Mouse (Mus musculus) neural tube, embryonic 13.5 days (tissue): ENCODE results near the gene Selenow. TPM values are rescaled to one million over a fixed set of nuclear protein-coding genes. Genes with fewer than 3 reads are reported as not detected.

Experiments used
- ATAC-seq: fragments of 200-750 bp; cut with Nextera tagmentation; 2 replicates; pipeline ENCODE4 v1.8.0; 2017; ENCODE audit warnings: low read depth, mild to moderate bottlenecking, moderate TSS enrichment, moderate library complexity
- H3K27ac ChIP-seq: fragments of 300-500 bp; sonication (generic); replicated peaks from 2 replicates; pipeline ENCODE4 v1.5.1; 2015; ENCODE audit warnings: moderate library complexity, mild to moderate bottlenecking, inconsistent platforms
- H3K27me3 ChIP-seq: fragments of 300-500 bp; sonication (generic); 2 replicates; pipeline ENCODE4 v1.6.1; 2015; ENCODE audit warnings: mild to moderate bottlenecking, inconsistent platforms
- H3K36me3 ChIP-seq: fragments of 300-500 bp; sonication (generic); 2 replicates; pipeline ENCODE4 v1.6.1; 2015; ENCODE audit warnings: mild to moderate bottlenecking, inconsistent platforms
- H3K4me1 ChIP-seq: fragments of 300-500 bp; sonication (generic); replicated peaks from 2 replicates; pipeline ENCODE4 v1.6.1; 2015; ENCODE audit warnings: inconsistent platforms
- H3K4me2 ChIP-seq: fragments of 300-500 bp; sonication (generic); 2 replicates; pipeline ENCODE4 v1.6.1; 2015; ENCODE audit warnings: inconsistent platforms, mild to moderate bottlenecking, moderate library complexity
- H3K4me3 ChIP-seq: fragments of 300-500 bp; sonication (generic); 2 replicates; pipeline ENCODE4 v1.5.1; 2015; ENCODE audit warnings: mild to moderate bottlenecking, inconsistent platforms
- H3K9ac ChIP-seq: fragments of 300-500 bp; sonication (generic); 2 replicates; pipeline ENCODE4 v1.6.1; 2015; ENCODE audit warnings: moderate library complexity, mild to moderate bottlenecking, inconsistent platforms
- H3K9me3 ChIP-seq: fragments of 300-500 bp; sonication (generic); 2 replicates; pipeline ENCODE4 v1.6.1; 2016; ENCODE audit warnings: inconsistent platforms
- WGBS: fragments of 180-500 bp; shearing (Covaris S2); methylation state at CpG from one replicate; pipeline ENCODE4 v1.1.7; 2015; 5-methylcytosine and 5-hydroxymethylcytosine counted together
- polyA plus RNA-seq: library from polyadenylated mRNA; unstranded; fragments of >200 nt; fragmentation: Nextera tagmentation; extraction: Ambion mirVana; gene quantifications from 2 replicates; pipeline ENCODE4 v1.2.1, GENCODE M21; 2015

The Selenow gene
- polyA plus RNA-seq, 1 experiment from 2014 or later = 1,452 TPM

- Histone ChIP-seq H3K27ac (no peak within 1 kb of the TSS), H3K4me3 (no peak within 1 kb of the TSS), H3K4me2 (no peak within 1 kb of the TSS), H3K27me3 (no peaks in the 10 kb centered on the region), H3K9ac (no peak within 1 kb of the TSS), H3K4me1 (no peaks in the 10 kb centered on the region), H3K36me3 (no peaks in the 10 kb centered on the region), H3K9me3 (no peaks in the 10 kb centered on the region)
- ATAC-seq = no peak
- 88% methylated on average over 2 of the region's 2 CpGs for WGBS
These were observed 39.9 kb downstream of the Selenow start, which contains the start of gene Crxos for GRCm38 (mm10) chr7:15882317-15882716. Crxos (plus strand) TSS chr7:15882617.

GRCm38 (mm10) chr7:15881831-15882230 lies 40.4 kb downstream of the Selenow start:
- Histone ChIP-seq H3K27ac (no peak overlapping the region), H3K27me3 (no peaks in the 10 kb centered on the region), H3K36me3 (no peaks in the 10 kb centered on the region), H3K4me1 (no peaks in the 10 kb centered on the region), H3K4me3 (no peak overlapping the region), H3K4me2 (no peak overlapping the region), H3K9me3 (no peaks in the 10 kb centered on the region), H3K9ac (no peak overlapping the region)
- WGBS = 66% methylated on average over 3 of the region's 3 CpGs
- ATAC-seq = no peak

- Histone ChIP-seq H3K36me3 (no peaks in the 10 kb centered on the region), H3K4me1 (no peaks in the 10 kb centered on the region), H3K27ac (no peak overlapping the region), H3K4me3 (no peak overlapping the region), H3K27me3 (no peaks in the 10 kb centered on the region), H3K9ac (no peak overlapping the region), H3K4me2 (no peak overlapping the region), H3K9me3 (no peaks in the 10 kb centered on the region)
- ATAC-seq = 0 out of 2 replicates have a peak, but pooled peaks have one; percentile 43
- 34% methylated on average over 7 of the region's 7 CpGs for WGBS
These were observed 40.8 kb downstream of the Selenow start for GRCm38 (mm10) chr7:15881388-15881787.

- no peak within 1 kb of the TSS for H3K27ac ChIP-seq
- H3K27me3 ChIP-seq = no peaks in the 10 kb centered on the region
- ATAC-seq = no peak
- WGBS = 44% methylated on average over 4 of the region's 4 CpGs
- H3K4me3 ChIP-seq = no peak within 1 kb of the TSS
- no peaks in the 10 kb centered on the region for H3K4me1 ChIP-seq
- H3K9me3 ChIP-seq = no peaks in the 10 kb centered on the region
- no peak within 1 kb of the TSS for H3K9ac ChIP-seq
- H3K4me2 ChIP-seq = no peak within 1 kb of the TSS
- no peaks in the 10 kb centered on the region for H3K36me3 ChIP-seq
These were observed 42.4 kb downstream of the Selenow start, which contains the start of gene Crx for GRCm38 (mm10) chr7:15879756-15880155. Crx (minus strand) TSS chr7:15879968.

Other genes starting within 250 kb of the Selenow start
- gene Obox5, start 172.3 kb downstream of the Selenow start, polyA plus RNA-seq = not detected in 2 replicates
- not detected in 2 replicates for gene Obox6, start 82.7 kb downstream of the Selenow start, polyA plus RNA-seq
- gene Crx, start 42.4 kb downstream of the Selenow start, polyA plus RNA-seq = not detected in 2 replicates
- not detected in 2 replicates for gene Crxos, start 39.8 kb downstream of the Selenow start, polyA plus RNA-seq
- gene Nop53, start 23.7 kb upstream of the Selenow start, polyA plus RNA-seq = 128 and 148 TPM in 2 replicates
- gene Ehd2, start 45.2 kb upstream of the Selenow start, polyA plus RNA-seq = 9.3 and 12.6 TPM in 2 replicates
- gene Bicra, start 125.5 kb upstream of the Selenow start, polyA plus RNA-seq = 8.4 and 9.2 TPM in 2 replicates
- 0.04 and 0.10 TPM in 2 replicates for gene Zfp541, start 139.4 kb upstream of the Selenow start, polyA plus RNA-seq
- 235 and 247 TPM in 2 replicates for gene Napa, start 176.1 kb upstream of the Selenow start, polyA plus RNA-seq
- 37.9 and 41.4 TPM in 2 replicates for gene Kptn, start 197.5 kb upstream of the Selenow start, polyA plus RNA-seq
- 1.1 and 1.4 TPM in 2 replicates for gene Slc8a2, start 207.4 kb upstream of the Selenow start, polyA plus RNA-seq